Mouse (Mus musculus) thymus, postnatal 4 days (tissue): ENCODE data around the gene Olfr524.

Experiments used
- DNase-seq: peaks from one replicate; pipeline ENCODE4 v3.0.0; 2021

Gene Olfr524

GRCm38 (mm10) chr7:140205864-140206263 is at the start of gene Olfr524:
Olfr524 (minus strand) TSS chr7:140205964.
- DNase-seq = peak; percentile 5

DNA sequence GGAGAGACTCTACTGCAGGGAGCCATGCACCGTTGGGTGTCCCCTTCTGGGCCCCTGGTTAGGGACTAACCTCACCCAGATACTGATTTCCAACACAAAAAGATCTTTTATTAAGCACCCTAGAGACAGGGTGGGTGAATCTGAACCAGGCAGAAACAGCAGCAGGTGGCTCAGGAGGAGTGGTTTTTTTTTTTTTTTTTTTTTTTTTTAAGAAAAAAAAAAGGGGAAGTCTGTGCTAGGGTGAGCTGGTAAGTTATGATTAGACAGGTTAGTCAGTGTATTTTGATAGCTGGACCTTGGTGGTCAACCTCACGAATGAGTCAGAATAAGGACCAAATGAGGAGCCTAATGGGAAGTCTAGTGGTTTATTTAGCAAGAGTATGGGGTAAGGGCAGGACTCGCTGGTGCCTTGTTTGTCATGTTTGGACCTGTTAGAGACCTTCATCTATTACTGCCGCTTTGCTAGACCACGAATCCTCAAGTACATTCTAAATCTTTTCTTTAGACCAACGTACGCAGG is 48.1 kb upstream of the Olfr524 start:
- DNase-seq = no peak

- DNase-seq = no peak
Measured at GRCm38 (mm10) chr7:140247216-140247615, 41.5 kb upstream of the Olfr524 start, which contains the start of gene 5830411N06Rik. 5830411N06Rik (plus strand) TSS chr7:140247284.

- no peak for DNase-seq
Measured at GRCm38 (mm10) chr7:140233696-140234095, 27.9 kb upstream of the Olfr524 start.

DNA sequence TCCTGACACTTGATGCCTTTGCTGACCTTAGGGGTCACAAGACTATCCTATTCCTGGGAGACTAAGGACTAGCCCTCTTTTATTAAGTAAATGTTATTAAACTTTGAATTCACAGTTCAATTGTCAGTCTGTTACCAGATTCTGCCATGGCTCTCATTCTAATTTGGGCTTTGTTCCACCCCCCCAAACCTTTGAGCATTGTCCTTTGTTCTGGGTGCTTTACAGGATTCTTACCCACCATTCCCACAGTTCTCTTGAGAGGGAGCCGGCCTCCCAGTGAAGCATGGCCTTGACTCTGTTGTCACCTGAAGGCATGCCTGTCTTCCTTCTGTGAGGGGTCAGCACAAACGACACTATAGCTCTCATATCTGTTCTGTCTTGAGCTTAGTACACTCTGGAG is 25.3 kb upstream of the Olfr524 start:
- DNase-seq = no peak

DNA sequence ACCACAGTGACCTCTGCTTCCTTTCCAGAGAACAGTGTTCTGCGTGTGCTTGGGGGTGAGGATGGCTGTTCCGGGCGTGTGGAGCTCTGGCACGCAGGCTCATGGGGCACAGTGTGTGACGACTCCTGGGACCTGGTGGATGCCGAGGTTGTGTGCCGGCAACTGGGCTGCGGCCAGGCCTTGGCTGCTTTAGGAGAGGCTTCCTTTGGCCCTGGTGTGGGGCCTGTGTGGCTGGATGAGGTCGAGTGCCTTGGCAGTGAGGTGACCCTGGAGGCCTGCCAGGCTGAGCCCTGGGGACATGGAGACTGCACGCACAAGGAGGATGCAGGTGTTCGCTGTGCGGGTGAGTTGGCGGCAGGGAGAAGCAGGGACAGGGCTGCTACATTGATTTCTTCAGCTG is 22.7 kb upstream of the Olfr524 start:
- no peak for DNase-seq

DNA sequence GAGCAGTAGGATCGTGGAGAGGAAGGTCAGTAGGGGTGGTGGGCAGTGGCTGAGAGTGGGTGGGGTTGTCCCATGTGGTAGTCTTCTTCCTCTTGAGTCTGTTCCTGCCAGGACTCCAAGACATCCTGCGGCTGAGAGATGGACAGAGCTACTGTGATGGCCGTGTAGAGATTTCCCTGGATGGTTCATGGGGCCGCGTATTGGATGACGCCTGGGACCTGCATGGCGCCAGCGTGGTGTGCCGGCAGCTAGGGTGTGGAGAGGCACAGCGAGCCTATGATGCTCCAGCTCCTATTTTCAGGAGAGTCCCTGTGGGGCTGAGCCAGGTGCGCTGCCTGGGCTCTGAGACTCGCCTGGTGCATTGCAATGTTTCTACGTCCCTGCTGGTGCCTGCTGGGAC is 18.4 kb upstream of the Olfr524 start:
- DNase-seq = no peak

DNA sequence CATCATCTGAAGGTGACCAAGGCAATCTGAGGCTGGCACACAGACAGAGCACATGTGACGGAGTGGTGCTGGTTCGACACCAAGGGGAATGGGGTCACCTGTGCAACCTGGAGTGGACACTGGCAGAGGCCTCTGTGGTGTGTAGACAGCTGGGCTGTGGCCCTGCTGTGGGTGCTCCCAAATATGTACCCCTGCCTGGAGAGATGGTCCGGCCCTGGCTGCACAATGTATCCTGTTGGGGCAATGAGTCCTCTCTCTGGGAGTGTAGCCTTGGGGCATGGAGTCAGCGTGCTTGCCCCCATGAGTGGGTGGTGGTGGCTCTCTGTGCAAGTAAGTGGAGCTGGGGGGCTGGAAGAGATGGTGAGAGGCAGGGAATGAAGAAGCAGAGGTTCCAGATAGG is 14.6 kb upstream of the Olfr524 start:
- DNase-seq = peak; percentile 3

DNA sequence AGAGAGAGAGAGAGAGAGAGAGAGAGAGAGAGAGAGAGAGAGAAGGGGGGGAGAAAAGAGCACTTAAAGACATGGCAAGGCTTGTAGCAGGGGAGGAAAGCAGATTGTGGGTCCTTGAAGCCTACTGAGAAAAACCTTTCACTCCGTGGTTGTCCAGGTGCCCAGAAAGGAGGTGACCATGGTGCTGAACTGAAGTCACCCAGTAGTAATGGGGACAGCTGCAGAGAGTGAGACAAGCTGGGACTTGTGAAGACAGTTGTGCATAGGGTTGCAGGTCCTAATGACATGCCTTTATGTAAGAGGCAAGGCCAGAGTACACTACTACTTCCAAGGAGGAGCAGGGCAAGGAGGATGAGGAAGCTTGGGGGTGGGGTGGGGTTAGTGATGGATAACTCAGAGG is 13.5 kb upstream of the Olfr524 start:
- DNase-seq = peak; percentile 4

DNA sequence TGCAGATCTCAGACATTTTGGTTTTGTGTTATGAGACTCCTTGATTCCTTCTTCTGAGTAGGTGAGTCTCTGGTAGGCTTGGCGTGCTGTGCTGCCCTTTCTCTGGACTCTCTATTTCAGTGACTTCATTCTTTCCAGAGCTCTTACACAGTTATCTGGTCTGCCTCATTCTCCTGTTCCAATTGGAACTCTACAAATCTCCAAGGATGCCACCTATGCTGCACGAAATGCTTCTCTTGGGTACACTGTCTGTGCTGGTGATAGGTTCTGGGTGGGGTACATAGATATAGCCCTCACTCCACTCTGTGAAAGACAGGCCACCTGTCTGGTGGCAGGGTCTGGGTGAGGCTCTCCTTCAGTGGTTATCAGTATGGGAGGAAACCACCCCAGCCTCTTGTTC is 12.2 kb upstream of the Olfr524 start, which contains the start of gene Cd163l1:
Gene Cd163l1, plus strand, starts transcription at position 301 of the 400 bp plus-strand sequence.
- DNase-seq = peak; percentile 3

GRCm38 (mm10) chr7:140213841-140214240 is 8.1 kb upstream of the Olfr524 start:
- peak; percentile 34 for DNase-seq

DNA sequence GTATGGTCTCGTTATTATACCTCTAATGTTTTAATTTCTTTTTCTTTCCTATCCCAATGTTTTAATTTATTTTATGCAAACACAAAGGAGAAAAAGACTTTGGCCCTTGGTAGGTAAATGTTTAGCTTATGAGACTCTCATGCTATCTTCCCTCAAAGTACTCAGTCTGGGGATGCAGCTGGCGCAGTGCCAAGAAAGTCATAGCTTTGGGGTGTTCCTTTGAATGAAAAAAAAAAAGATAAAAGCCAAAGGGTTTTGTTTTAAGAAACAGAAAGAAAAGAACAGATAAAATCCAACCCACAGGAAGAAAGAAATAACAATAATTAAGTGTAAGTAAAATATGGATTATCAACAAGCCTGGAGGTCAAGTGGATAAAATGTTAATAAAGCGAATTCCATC is 2.9 kb upstream of the Olfr524 start:
- DNase-seq = peak; percentile 73

DNA sequence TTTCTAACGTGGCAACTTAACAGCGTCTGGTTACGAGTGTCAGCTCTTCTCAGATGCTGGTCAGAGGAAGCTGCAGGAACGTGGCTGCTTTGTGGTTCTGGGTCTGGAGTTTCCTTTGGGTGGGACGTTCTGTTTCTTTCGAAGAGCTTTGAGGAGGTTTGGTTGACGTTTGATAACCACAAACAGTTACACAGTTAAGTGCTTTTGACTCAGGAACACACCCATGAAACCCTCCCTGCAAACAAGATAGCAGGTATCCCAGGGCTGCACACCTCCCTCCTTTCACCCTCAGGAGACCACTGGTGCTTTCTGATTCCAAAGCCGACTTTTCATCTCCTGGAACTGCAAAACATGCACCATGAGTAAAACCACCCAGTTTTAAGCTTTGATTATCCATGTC is 2.4 kb upstream of the Olfr524 start:
- peak; percentile 11 for DNase-seq

- DNase-seq = peak; percentile 15
Measured at GRCm38 (mm10) chr7:140206904-140207303, 1.1 kb upstream of the Olfr524 start.

DNA sequence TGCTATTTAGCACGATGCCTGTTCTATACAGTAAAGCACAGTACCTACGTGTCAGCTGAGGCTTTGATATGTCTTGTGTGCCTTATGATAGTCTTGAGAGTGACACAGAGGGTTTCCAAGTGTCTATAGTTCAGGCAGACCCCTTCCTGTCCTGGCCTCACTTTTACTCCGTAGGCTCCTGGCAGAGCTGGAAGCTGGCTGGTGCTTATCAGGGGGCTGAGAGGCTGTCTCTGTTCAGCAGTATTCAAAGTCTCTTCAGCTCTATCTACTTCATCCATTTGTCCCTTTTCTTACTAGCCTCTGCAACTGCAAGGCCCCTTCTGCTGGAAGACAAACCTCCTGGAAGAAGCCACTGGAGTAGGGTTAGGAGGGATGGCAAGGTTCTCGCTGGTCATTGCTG is 4.7 kb downstream of the Olfr524 start:
- no peak for DNase-seq

DNA sequence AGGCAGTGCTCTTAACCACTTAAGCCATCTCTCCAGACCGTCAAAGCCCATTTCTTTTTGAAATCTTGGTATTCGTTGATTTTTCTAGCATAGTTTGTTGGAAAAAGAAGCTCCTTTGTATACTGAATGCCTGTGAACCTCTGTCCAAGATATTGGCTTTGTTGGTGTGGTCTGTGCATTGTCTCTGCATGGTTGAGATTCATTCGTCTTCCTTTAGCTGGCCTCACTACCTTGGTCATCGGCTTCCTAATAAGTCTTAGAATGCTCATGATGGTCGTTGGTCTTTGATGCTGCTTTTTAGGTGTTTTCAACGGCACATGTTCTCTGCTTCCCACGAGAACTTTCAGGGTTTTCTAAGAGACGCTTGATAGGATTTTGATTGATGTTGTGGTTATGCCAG is 9.8 kb downstream of the Olfr524 start:
- DNase-seq = no peak

DNA sequence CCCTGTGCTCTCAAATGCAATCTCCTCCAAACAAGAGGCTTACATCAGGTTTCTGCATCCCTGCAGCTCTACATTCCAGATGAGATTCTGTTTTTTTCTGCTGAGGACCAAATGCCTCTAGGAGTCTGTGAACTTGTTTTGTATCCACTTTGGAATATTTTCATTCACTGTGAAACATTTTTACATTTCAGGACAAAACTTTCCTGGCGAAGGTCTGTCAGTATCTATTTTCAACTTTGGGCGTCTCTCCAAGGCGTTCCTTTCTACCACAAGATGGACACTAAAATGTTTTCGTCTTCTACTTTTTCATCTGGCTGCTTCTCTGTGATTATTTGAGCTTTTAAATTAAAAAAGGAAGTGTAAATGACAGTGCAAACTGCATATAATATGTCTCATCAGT is 11.7 kb downstream of the Olfr524 start:
- DNase-seq = no peak

DNA sequence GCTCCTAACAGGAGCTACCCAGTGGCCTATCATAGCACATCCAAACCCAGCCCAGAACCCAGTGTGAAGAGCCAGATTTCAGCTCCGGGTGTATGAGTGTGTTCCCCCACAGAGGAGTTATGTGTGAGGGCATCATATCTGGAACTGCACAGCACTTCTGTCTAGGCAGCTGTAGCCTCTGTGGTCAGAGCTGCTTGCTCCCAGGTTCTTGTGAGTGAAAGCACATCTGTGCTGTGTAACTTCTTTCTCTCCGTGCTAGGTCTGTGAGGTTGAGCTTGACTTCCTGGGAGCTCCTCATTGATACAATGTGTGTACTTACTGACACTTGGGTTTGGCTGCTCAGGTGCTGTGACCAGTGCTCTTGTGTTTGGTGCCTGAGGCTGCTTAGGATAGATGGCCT is 12.9 kb downstream of the Olfr524 start:
- DNase-seq = peak; percentile 28

GRCm38 (mm10) chr7:140192445-140192844 is 13.3 kb downstream of the Olfr524 start:
- DNase-seq = no peak

GRCm38 (mm10) chr7:140190435-140190834 is 15.3 kb downstream of the Olfr524 start:
- no peak for DNase-seq

- no peak for DNase-seq
Measured at GRCm38 (mm10) chr7:140188391-140189328, 17.1 kb downstream of the Olfr524 start.

DNA sequence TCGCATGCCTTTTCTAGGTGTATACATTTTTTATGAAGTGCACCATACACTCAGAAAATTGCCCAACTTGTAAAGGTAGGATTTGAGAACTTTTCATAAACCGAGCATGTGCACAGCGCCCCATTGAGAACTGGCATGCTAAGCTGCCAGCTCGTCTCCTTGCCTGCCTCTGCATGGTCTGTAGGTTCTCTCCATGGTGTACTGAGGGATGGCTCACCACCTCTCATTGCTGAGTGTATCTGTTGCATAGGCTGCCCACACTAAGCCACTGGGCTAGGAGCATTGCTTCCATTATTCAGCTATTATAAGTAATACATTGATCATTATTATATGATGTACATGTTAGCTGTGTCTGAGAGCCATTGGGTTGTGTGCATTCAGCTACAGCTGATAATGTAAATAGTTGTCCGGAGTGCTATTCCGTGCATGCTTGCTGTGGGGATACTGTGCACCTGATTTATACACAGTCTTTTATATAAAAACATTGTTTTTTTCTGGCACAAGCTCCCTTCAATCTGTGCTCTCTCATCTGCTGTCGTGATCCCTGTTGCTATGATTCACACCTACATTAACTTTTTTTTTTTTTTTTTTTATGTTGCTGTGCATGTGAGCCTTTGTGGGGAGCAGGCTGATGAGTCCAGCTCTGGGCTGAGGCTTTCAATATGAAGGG is 17.9 kb downstream of the Olfr524 start:
- no peak for DNase-seq
